Mouse (Mus musculus) embryonic fibroblast, embryonic 13.5 days (primary cell): ENCODE data around the gene Gngt2. TPM values are rescaled to one million over a fixed set of nuclear protein-coding genes. Genes with fewer than 3 reads are reported as not detected.
"Not testable (repeated sequence)": the region's sequence is repeated elsewhere in the genome, so short reads cannot be mapped to it uniquely, and the experiment has no call there.

Experiments
- H3K27ac ChIP-seq: 2 replicates; pipeline ENCODE4 v1.5.1; 2012; ENCODE audit warnings: low read length, control low read depth, inconsistent platforms; ENCODE audit not compliant: insufficient read depth
- H3K4me1 ChIP-seq: 2 replicates; pipeline ENCODE4 v1.6.1; 2011; ENCODE audit warnings: low read length; ENCODE audit not compliant: control insufficient read depth, insufficient read depth
- H3K4me3 ChIP-seq: 2 replicates; pipeline ENCODE4 v1.5.1; 2011; ENCODE audit warnings: mild to moderate bottlenecking, control low read depth, low read length; ENCODE audit not compliant: insufficient read depth
- CTCF ChIP-seq: IDR thresholded peaks from 2 replicates; pipeline ENCODE4 v1.5.1; 2011; ENCODE audit warnings: mild to moderate bottlenecking, control low read depth, low read length, moderate library complexity, borderline replicate concordance; ENCODE audit not compliant: insufficient read depth
- POLR2A ChIP-seq: IDR thresholded peaks from 2 replicates; pipeline ENCODE4 v1.6.1; 2011; ENCODE audit warnings: low read depth, mild to moderate bottlenecking, control low read depth, low read length, moderate library complexity
- polyA plus RNA-seq: library from polyadenylated mRNA; stranded (reverse); fragments of >200 nt; gene quantifications from 2 replicates; pipeline ENCODE4 v1.2.4, GENCODE M21; 2011; ENCODE audit warnings: low read depth; ENCODE audit not compliant: missing spikeins, insufficient read length

Gene Gngt2
- polyA plus RNA-seq, 1 experiment, result 5.6 TPM

DNA sequence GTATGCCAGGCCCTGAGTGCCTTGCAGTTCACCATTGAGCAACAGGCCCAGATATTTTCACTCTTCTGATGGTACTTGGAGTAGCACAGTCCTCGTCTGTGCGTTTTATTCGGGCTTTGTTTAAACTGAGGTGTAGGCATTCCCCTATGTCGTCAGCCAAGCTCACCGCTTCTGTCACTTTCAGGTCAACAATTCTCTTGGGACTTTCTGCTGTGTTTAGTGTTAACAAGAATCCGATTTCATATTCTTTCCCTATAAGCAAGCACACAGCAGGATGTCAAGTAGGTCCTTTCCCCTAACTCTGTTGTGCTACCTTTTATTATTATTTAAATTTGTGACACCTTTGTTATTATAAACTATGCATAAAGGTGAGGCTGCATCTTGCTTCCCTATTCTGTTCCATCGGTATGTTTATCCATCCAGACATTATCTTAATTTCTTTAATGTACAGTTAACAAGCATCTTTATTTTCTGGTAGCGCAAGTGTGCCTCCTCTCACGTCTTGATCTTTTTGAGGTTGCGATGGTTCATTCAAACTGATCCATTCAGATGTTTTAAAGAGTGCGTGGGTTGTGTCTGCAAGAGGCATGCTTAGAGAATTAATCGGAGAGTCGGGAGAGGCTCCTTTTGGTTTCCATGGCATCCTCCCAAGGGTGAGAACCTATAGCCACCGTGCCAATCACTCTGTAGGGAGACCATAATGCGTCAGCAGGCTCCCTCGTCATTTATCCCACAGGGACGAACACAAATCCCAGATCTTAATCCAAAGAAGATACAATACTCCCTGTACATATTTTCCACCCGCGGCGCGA is 20.9 kb downstream of the Gngt2 start:
- peak overlapping the region; percentile 13; the same call in 1 of the 2 replicates for H3K27ac ChIP-seq
- H3K4me1 ChIP-seq, result 0 out of 2 replicates have a peak, but pooled peaks cover 2% of the 10 kb centered on the region
- H3K4me3 ChIP-seq, result peak overlapping the region; percentile 53
- no peak for TF ChIP-seq CTCF
- no peak for TF ChIP-seq POLR2A

DNA sequence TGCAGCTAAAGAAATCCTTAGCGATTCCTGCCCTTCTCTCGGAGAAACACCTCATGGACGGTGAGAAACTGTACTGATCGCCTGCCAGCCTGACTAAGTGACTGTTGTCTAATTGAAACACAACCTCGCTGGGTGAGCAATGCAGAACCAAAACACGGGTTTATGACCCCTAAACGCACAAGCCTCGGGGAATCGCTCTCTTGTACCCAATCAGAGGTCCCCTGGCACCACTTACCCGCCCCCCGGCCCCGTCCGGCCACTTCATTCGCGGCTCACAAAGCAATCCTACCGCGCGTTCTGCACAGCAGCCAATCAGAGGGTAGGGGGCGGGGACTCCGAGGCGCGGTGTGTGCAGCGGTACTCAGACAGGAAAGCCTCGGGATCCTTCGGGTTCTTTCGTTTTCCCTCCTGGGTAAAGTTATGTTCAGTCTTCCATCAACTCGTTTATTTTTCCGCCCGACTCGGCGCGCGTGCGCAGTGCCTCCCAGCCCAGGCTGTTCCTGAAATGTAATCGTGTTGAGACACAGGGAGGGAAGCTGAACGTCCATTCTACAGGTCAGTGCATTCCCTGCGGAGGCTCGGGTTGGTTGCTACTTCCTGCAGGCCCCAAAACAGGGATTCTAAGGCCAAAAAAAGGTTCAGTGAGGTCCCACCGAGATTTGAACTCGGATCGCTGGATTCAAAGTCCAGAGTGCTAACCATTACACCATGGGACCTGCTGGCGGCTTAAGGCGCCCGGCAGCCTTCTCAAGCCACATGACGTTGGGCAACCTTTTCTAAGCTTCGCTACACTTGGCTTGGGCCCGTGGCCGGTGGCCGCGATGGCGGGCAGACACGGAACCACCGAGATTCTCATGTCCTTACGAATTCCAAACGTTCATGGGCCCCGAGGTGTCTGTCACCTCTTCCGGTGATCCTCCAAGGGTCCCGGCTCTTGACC is 21.8 kb downstream of the Gngt2 start:
- no peak for TF ChIP-seq CTCF
- peak; percentile 42 for TF ChIP-seq POLR2A
- H3K4me3 ChIP-seq, result peak overlapping the region; percentile 65
- H3K27ac ChIP-seq, result peak overlapping the region; percentile 38
- H3K4me1 ChIP-seq, result 0 out of 2 replicates have a peak, but pooled peaks cover 2% of the 10 kb centered on the region

DNA sequence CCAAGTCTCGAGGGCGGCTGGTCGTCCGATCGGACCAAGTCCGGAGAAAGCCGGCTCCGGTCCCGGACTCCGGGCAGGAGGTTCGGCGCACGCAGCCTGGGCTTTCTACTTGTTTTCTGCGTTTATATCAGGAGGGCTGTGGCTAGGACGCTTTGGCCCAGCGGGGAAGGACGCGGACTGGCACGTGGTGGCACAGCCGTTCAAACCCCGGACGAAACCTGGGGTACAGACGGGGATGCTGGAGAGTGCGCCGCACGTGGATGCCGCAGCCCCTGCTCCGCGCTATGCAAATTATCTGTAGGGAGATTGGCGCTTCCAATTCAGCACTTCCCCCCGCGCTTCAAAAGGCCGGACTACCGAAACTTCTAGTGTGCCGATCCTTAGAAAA is 22.4 kb downstream of the Gngt2 start:
- H3K4me3 ChIP-seq, result peak overlapping the region; percentile 65
- TF ChIP-seq CTCF, result no peak
- peak overlapping the region; percentile 38 for H3K27ac ChIP-seq
- 0 out of 2 replicates have a peak, but pooled peaks cover 2% of the 10 kb centered on the region for H3K4me1 ChIP-seq

DNA sequence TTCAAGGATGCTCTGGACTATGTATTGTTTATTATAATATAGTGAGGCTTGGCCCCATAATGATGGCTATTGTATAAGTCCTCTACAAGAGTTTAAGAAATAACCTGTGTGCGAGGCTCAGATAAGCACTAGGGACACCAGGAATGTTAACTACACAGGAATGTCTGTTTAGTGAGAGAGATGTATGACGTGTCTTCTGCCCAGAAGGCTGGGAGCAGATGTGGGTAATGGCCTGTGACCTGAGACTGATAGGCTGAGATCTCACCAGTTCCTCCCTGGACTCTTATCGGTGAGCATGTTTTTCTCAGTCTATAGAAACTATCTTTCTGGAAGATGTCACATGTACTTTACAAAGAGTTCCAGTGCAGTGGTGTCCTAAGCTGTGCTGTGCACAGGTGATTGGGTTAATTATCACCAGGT is 23.1 kb downstream of the Gngt2 start:
- H3K27ac ChIP-seq, result no peak overlapping the region
- no peak for TF ChIP-seq CTCF
- no peak for TF ChIP-seq POLR2A
- 0 out of 2 replicates have a peak, but pooled peaks cover 2% of the 10 kb centered on the region for H3K4me1 ChIP-seq
- peak overlapping the region; percentile 65 for H3K4me3 ChIP-seq

DNA sequence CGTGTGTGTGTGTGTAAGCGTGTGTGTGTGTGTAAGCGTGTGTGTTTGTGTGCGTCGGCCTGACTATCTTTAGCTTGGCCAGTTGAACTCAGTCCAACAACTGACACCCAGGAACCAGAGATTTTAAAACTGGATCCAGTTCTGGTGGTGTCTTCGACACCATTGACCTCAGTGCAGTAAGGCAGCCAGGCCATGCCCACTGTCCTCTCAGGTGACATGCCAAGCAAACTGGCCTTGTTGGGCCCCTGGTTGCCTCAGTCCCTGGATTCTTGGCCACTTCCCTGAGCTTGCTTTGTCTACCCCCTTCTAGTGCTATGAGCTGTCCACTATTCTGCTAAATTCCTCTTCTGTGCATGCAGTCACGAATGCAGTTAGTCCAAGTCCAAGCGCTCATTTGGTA is 24.4 kb downstream of the Gngt2 start:
- Histone ChIP-seq H3K27ac (no peak overlapping the region), H3K4me3 (no peak overlapping the region), H3K4me1 (0 out of 2 replicates have a peak, but pooled peaks cover 2% of the 10 kb centered on the region)
- TF ChIP-seq CTCF (no peak), POLR2A (no peak)

DNA sequence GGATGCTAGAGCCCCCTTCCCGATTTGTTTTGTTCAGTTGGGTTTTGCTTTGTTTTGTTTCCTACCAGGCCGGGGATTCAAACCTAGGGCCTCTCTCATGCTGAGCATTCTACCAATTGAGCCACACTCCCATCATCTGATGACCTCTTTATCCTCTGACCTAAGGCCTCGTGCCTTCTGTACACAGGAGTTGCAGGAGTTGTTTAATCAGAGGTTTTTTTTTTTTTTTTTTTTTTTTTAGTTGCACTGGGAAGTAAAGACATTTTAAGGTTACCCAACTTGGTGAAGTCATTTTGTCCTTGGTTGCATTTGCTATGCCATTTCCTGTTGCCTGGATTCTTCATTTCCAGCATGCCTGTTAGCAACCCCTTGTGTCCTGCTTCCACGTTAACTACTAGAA is 32.4 kb downstream of the Gngt2 start:
- TF ChIP-seq POLR2A (no peak), CTCF (no peak)
- no peak overlapping the region for H3K4me3 ChIP-seq

DNA sequence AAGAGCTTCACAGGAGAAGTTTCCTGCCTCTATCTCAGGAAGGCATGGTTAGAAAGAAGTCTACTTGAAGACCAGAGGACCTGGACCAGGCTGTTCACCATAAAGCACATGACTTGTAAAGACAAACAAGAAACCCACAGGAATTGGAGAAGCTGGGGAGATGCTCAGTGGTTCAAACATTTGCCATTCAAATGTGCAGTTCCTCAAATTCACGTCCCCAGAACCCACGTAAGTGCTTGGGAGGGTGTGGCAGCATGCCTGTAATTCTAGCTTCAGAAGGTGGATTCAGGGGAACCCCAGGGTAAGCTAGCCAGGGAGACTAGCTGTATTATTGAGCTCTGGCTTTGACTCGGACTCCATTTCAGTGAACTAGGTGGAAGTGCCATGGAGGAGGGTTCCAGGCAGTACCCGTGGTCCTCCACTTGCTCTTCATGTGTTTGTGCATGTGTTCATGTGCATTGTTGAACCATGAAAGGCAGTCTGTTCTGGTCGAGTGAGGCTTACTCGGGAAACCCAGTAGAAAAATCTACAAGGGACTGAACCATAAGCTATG is 33.0 kb downstream of the Gngt2 start:
- no peak overlapping the region for H3K4me3 ChIP-seq
- no peaks in the 10 kb centered on the region for H3K4me1 ChIP-seq
- TF ChIP-seq POLR2A (no peak), CTCF (no peak)
- H3K27ac ChIP-seq, result no peak overlapping the region

More for the DNA sequence above, 32.4 kb downstream of the Gngt2 start:
- Histone ChIP-seq H3K27ac (no peak overlapping the region), H3K4me1 (no peaks in the 10 kb centered on the region)

DNA sequence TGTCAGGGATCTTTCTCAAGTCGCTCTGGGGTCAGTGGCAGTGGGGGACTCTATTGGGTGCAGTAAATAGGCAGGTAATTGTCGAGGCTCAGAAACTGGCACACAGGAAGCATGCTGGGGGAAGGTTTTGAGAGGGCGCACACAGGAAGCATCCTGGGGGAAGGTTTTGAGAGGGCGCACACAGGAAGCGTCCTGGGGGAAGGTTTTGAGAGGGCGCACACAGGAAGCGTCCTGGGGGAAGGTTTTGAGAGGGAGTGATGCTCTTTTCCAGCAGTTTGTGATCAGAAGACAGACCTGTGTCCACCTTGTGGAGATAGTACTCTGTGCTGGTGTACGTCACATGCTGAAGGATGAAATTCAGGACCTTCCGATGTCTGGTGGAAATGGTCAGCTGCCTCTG is 38.8 kb downstream of the Gngt2 start:
- no peak overlapping the region for H3K4me3 ChIP-seq
- TF ChIP-seq POLR2A (no peak), CTCF (no peak)
- no peaks in the 10 kb centered on the region for H3K4me1 ChIP-seq
- no peak overlapping the region for H3K27ac ChIP-seq

DNA sequence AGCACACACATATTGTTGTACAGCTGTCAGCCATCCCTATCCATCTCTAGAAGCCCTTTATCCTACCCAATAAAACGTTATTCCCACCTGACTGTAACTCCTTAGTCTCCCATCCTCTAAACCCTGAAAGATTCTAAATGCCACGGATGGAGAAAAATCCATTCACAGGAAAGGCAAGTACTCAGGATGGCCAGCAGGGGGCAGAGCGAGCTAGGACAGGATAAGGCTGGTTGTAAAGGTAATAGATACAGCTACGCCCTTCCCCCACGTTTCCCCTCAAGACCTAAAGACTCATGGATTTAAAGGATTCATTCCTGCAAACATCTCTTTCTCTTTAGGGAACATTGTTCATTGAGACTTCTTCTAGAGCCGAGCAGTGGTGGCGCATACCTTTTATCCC is 39.3 kb downstream of the Gngt2 start:
- H3K4me3 ChIP-seq, result no peak overlapping the region
- no peak overlapping the region for H3K27ac ChIP-seq
- TF ChIP-seq POLR2A, result no peak
- TF ChIP-seq CTCF, result peak; percentile 81; the same call in 1 of the 2 replicates
- H3K4me1 ChIP-seq, result no peaks in the 10 kb centered on the region

DNA sequence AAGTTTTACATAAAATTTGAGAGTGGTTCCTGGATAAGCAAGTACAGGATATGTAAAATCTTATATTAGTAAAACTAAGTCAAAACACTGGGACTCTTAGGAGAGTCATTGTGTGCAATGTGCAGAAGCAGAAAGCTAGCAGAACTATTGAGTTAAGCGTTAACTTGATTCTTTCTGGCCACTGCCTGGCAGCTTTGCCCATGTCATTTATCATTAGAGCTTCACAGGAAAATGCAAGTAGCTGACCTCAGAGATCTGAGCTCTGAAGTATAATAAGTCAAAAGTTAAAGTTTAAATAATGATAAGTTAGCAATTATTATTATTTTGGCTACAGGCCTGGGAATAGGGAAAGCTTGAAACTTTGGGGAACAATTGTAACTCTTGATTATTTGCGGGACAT is 42.8 kb downstream of the Gngt2 start:
- not testable (repeated sequence) for H3K4me3 ChIP-seq, H3K27ac ChIP-seq, H3K4me1 ChIP-seq
